Mouse (Mus musculus) heart, postnatal 0 days (tissue): ENCODE measurements around the gene Orm1. TPM values are rescaled to one million over a fixed set of nuclear protein-coding genes. Genes with fewer than 3 reads are reported as not detected.

Experiments
- ATAC-seq: fragments of 200-750 bp; cut with Nextera tagmentation; 2 replicates; pipeline ENCODE4 v1.8.0; 2017; ENCODE audit warnings: low read depth, moderate number of reproducible peaks, moderate library complexity; ENCODE audit not compliant: insufficient read depth
- DNase-seq: peaks from one replicate; pipeline ENCODE4 v3.0.0-alpha.2; 2016; ENCODE audit warnings: low spot score
- H3K27ac ChIP-seq: fragments of 300-500 bp; sonication (generic); 2 replicates; pipeline ENCODE4 v1.5.1; 2014; ENCODE audit warnings: low read depth, mild to moderate bottlenecking
- H3K27me3 ChIP-seq: fragments of 300-500 bp; sonication (generic); 2 replicates; pipeline ENCODE4 v1.6.1; 2014; ENCODE audit warnings: low read length, mixed read lengths; ENCODE audit not compliant: control insufficient read depth, insufficient read depth
- H3K36me3 ChIP-seq: fragments of 300-500 bp; sonication (generic); replicated peaks from 2 replicates; pipeline ENCODE4 v1.6.1; 2014; ENCODE audit warnings: low read length, mixed read lengths; ENCODE audit not compliant: control insufficient read depth, insufficient read depth
- H3K4me1 ChIP-seq: fragments of 300-500 bp; sonication (generic); 2 replicates; pipeline ENCODE4 v1.6.1; 2014; ENCODE audit warnings: antibody characterized with exemption; ENCODE audit not compliant: control insufficient read depth, insufficient read depth
- H3K4me2 ChIP-seq: fragments of 300-500 bp; sonication (generic); 2 replicates; pipeline ENCODE4 v1.6.1; 2014; ENCODE audit warnings: low read depth, mild to moderate bottlenecking, low read length, moderate library complexity
- H3K4me3 ChIP-seq: fragments of 300-500 bp; sonication (generic); 2 replicates; pipeline ENCODE4 v1.5.1; 2014; ENCODE audit warnings: low read depth, low read length
- H3K9ac ChIP-seq: fragments of 300-500 bp; sonication (generic); replicated peaks from 2 replicates; pipeline ENCODE4 v1.6.1; 2014; ENCODE audit warnings: low read depth, low read length, mixed read lengths
- H3K9me3 ChIP-seq: fragments of 300-500 bp; sonication (generic); replicated peaks from 2 replicates; pipeline ENCODE4 v1.6.1; 2016; ENCODE audit warnings: low read length; ENCODE audit not compliant: control insufficient read depth
- CTCF ChIP-seq: IDR thresholded peaks from 2 replicates; pipeline ENCODE4 v1.5.1; 2016; ENCODE audit warnings: antibody characterized with exemption, control low read depth, low read depth
- EP300 ChIP-seq: IDR thresholded peaks from 2 replicates; pipeline ENCODE4 v1.6.1; 2016; ENCODE audit warnings: antibody characterized with exemption, low read depth
- WGBS: fragments of 180-500 bp; shearing (Covaris S2); extraction: QIAGEN DNeasy Blood & Tissue Kit; methylation state at CpG from one replicate; pipeline ENCODE4 v1.1.7; 2014; 5-methylcytosine and 5-hydroxymethylcytosine counted together
- polyA plus RNA-seq: library from polyadenylated mRNA; unstranded; fragments of >200 nt; fragmentation: Nextera tagmentation; extraction: Ambion mirVana; gene quantifications from 2 replicates; pipeline ENCODE4 v1.2.1, GENCODE M21; 2015
- total RNA-seq: library from RNA; depleted of rRNA; stranded (reverse); fragments of >200 nt; gene quantifications from 2 replicates; pipeline ENCODE4 v1.2.3, GENCODE M21; 2014; ENCODE audit warnings: low replicate concordance; rRNA removed

Orm1 gene
- total RNA-seq (not detected in 2 replicates), polyA plus RNA-seq (not detected in 2 replicates)

DNA sequence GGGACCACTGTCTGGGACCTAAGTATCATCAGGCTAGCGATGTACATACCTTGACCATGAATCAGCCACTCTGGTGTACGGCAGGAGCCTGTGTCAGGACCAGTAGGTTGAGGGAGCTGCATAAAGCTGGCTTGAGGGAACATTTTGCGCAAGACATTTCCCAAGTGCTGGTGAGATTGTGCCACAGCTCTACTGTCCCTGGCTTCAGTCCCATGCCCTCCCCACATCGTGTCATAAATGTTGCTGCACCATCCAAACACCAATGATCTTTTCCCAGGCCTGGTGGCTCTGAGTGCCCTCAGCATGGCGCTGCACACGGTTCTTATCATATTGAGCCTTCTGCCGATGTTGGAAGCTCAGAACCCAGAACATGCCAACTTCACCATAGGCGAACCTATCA is at the start of gene Orm1:
TSS of gene Orm1 (plus strand) at position 266 of the 400 bp plus-strand sequence.
- TF ChIP-seq EP300 (no peak), CTCF (no peak)

DNA sequence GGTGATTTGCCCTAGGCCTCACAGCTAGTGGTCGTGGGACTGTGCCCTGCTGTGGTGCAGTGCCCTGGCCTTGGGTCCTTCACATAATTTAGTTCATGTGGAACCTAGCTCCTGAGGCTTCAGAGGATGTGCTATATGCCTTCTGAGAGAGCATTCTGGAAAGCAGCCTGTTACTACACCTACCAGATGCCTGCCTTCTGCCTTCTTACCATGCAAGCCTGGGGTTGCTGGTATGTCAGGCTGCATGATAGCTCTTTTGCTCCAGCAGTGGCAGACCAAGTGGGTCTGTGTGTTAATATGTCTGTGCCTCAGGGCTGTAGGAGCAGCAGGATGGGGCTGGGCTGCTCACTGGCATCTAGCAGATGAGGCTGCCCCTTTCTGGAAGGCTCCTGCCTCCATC is 48.7 kb upstream of the Orm1 start:
- Histone ChIP-seq H3K27me3 (no peaks in the 10 kb centered on the region), H3K36me3 (0 out of 2 replicates have a peak, but pooled peaks cover 3% of the 10 kb centered on the region), H3K9me3 (no peaks in the 10 kb centered on the region), H3K4me2 (no peak overlapping the region), H3K4me1 (peaks cover 4% of the 10 kb centered on the region), H3K9ac (no peak overlapping the region), H3K27ac (no peak overlapping the region), H3K4me3 (no peak overlapping the region)
- WGBS: 78% methylated on average over 1 of the region's 1 CpGs
- no peak for TF ChIP-seq EP300
- no peak for TF ChIP-seq CTCF
- DNase-seq (no peak), ATAC-seq (no peak)

More for the DNA sequence above, at the start of gene Orm1:
- ATAC-seq (no peak), DNase-seq (no peak)
- no peaks in the 10 kb centered on the region for H3K9me3 ChIP-seq
- H3K9ac ChIP-seq: no peak within 1 kb of the TSS
- 68% methylated on average over 8 of the region's 8 CpGs for WGBS
- no peaks in the 10 kb centered on the region for H3K27me3 ChIP-seq
- no peaks in the 10 kb centered on the region for H3K36me3 ChIP-seq
- no peak within 1 kb of the TSS for H3K27ac ChIP-seq
- H3K4me2 ChIP-seq: no peak within 1 kb of the TSS
- H3K4me3 ChIP-seq: no peak within 1 kb of the TSS
- no peaks in the 10 kb centered on the region for H3K4me1 ChIP-seq

DNA sequence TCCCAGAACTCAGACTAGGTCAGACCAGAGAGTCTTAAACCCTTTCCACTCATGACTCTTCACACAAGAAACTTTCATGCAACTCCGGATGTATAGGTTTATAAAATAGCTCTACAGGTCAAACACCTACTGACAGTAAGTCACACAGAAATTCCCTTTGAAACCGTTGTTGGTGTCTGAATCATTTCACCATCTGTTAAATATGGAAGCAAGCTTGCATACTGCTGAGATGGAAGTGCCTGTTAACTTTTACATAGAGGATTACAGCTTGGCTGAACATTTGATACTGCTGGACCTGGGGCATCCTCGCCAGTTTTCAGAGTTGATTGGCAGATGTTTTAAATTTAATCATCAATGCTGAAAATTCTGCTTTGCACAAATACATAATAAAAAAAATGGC is 48.1 kb upstream of the Orm1 start:
- Histone ChIP-seq H3K27ac (no peak overlapping the region), H3K36me3 (0 out of 2 replicates have a peak, but pooled peaks cover 3% of the 10 kb centered on the region), H3K9ac (no peak overlapping the region), H3K4me3 (no peak overlapping the region), H3K9me3 (no peaks in the 10 kb centered on the region), H3K27me3 (no peaks in the 10 kb centered on the region), H3K4me1 (no peaks in the 10 kb centered on the region), H3K4me2 (no peak overlapping the region)
- TF ChIP-seq EP300 (no peak), CTCF (no peak)
- no peak for ATAC-seq
- 60% methylated on average over 3 of the region's 3 CpGs for WGBS
- DNase-seq: no peak

DNA sequence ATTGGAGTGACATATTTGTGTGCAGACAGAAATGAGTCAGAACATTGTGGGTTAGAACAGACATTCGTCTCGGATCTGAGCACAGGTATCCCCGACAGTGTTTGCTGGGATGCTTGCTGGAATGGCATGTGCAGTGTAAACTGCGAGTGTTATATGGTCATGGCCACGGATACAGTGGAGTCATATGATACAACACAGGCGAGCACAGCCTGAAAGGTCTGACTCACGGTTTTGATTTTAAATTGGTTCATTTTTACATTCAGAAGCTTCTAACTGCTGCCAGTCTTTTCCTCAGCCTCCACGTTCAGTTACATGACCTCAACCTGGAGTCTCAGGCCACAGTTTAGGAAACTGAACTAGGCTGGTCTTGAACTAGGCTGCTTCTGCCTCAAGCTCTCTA is 47.5 kb upstream of the Orm1 start:
- no peak overlapping the region for H3K4me2 ChIP-seq
- no peak for DNase-seq
- no peak overlapping the region for H3K9ac ChIP-seq
- 0 out of 2 replicates have a peak, but pooled peaks cover 3% of the 10 kb centered on the region for H3K36me3 ChIP-seq
- TF ChIP-seq CTCF (no peak), EP300 (no peak)
- H3K4me3 ChIP-seq: no peak overlapping the region
- no peaks in the 10 kb centered on the region for H3K9me3 ChIP-seq
- no peak for ATAC-seq
- 82% methylated on average over 8 of the region's 8 CpGs for WGBS
- H3K27me3 ChIP-seq: no peaks in the 10 kb centered on the region
- H3K4me1 ChIP-seq: no peaks in the 10 kb centered on the region
- H3K27ac ChIP-seq: no peak overlapping the region

DNA sequence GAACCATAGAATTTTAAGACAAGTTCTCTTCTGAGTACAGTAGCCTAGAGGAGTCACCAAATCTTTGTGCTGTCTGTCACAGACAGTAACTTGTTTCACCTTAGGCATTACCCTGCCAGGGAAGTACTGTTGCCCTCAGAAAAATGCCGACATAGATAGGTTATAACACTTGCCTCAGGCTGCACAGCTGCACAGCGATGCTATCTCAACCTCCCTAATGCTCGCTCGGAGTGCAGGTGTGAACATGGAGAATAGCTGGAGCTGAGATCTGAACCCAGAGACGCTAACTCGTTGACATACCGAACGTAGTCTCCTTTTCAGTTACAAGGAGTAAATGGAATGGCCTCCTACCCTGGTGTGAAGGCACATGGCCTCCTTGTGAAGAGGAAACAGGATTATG is 46.2 kb upstream of the Orm1 start:
- Histone ChIP-seq H3K4me3 (no peak overlapping the region), H3K4me1 (no peaks in the 10 kb centered on the region), H3K9me3 (no peaks in the 10 kb centered on the region), H3K27ac (no peak overlapping the region), H3K4me2 (no peak overlapping the region), H3K36me3 (no peaks in the 10 kb centered on the region), H3K27me3 (no peaks in the 10 kb centered on the region), H3K9ac (no peak overlapping the region)
- TF ChIP-seq EP300: no peak
- ATAC-seq: no peak
- WGBS: 83% methylated on average over 8 of the region's 8 CpGs
- no peak for DNase-seq

DNA sequence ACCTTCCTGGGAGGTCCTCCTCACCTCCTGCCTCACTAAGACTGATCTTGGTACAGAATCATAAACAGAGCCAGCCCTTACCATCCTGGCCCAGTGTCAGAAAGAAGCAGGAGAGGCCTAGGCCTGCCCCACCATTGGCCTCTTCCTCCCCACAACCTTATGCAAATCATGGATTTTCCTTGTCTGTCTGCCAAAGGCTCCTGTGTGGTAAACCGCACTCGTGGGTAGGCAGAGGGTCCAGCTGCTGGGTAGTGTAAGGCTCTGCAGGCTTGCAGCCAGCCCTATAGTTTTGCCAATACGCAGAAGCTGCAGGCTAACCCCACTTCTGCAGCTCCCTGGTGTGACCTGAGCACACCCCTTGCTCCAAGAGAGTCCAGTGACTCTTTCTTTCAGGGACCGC is 41.7 kb upstream of the Orm1 start:
- H3K9me3 ChIP-seq: no peaks in the 10 kb centered on the region
- no peaks in the 10 kb centered on the region for H3K27me3 ChIP-seq
- H3K36me3 ChIP-seq: no peaks in the 10 kb centered on the region
- no peak overlapping the region for H3K27ac ChIP-seq
- no peak overlapping the region for H3K9ac ChIP-seq
- no peak overlapping the region for H3K4me3 ChIP-seq
- DNase-seq (no peak), ATAC-seq (no peak)
- H3K4me2 ChIP-seq: no peak overlapping the region
- TF ChIP-seq EP300: no peak
- no peak for TF ChIP-seq CTCF
- H3K4me1 ChIP-seq: no peaks in the 10 kb centered on the region
- 59% methylated on average over 4 of the region's 4 CpGs for WGBS
